Mouse (Mus musculus): ENCODE measurements at regions not wholly inside any gene's neighbourhood (a gene's known extent, or its start where the extent isn't known, plus 50 kb on each side); places are given as distances from the start of the nearest gene placed in this dataset.

DNA sequence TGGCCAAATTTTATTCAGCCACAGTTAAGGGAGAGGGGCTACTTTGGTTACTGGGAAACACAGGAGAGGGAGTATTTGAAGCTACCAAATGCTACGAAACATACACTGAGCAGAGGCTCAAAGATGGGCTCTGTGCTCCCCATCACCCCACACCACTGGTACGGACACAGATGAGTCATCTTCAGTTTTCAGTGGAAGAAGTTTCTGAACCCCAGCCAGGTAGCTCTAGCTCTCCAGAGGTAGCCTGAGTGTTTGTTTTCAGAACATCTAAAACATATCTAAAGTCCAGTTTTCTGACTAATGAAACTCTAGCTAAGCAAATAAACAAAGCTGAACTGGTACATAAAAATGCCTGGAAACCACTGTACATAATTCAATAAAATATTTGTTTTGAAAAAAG is 90.3 kb upstream of the Tac1 start:
- intact Hi-C loops (cut with DNase I) = no loop called here
- no peak for DNase-seq (ENCODE audit: low spot score in 2 of 2)

DNA sequence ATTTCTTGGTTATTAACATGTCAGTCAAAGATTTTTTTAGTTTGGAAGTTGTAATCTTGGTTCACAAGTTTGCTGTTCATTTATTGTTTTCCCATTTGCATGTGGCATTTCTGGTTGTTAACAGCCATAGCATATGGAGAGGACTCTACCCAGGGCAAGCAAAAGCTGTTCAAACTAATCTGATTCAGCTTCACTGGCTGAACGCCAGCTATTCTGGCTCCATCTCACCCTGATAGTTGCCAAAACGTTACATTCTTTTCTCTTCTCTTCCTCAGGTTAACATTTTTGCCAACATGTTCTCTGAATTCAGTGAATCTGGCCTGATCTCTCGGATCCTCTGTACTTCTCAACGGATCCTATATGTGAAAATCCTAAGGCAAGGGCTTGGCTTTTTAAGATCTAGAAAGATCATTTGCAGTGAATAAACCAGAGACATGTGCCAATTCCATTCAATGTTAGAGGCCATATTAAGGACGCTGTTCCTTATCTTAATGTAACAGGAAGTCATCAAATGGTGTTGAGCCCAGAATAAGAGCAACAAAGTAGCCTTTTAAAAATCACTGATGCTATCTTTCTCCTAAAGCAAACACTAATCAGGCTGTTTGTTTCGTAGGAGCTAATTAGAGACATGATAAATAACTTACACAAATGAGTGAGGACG is 82.2 kb upstream of the Tac1 start:
- DNase-seq (ENCODE audit: low spot score in 2 of 2) = no peak
- intact Hi-C loops (cut with DNase I) = no loop called here

DNA sequence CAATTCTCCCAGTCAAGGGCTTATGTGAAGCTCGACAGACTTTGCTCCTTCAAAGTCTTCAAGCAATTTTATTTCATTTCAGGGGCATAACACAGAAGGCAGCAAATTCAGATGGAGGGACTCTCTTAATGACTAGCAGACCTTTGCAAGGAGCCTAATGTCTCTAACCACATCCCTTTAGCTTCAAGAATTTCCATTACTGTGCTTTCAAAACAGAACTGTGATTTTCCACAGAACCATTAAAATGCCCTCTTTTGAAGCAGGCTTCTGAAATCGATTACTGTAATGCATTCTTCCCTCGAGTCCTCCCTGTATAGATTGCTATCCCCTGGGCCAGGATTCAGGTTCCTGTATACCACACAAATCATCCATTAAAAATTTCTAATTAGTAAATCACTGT is 80.9 kb upstream of the Tac1 start:
- no peak for DNase-seq (ENCODE audit: low spot score in 2 of 2)
- intact Hi-C loops (cut with DNase I) = no loop called here

DNA sequence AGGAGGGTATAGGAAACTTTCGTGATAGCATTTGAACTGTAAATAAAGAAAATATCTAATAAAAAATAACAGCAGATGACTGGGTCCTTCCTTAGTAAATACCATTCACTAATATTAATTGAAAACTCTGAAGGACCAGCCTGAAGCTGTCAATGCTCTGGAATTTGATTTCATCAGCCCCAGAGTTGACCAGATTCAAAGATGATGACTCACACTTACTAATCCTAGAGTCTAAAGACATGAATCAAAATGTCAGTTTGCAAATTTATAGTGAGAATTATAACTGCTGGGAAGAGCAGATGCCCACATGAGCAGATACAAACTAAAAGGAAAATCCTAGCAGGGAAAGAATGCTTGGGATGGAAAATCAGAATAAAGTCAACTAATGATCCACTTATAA is 77.8 kb upstream of the Tac1 start:
- intact Hi-C loops (cut with DNase I) = no loop called here
- no peak for DNase-seq (ENCODE audit: low spot score in 2 of 2)

DNA sequence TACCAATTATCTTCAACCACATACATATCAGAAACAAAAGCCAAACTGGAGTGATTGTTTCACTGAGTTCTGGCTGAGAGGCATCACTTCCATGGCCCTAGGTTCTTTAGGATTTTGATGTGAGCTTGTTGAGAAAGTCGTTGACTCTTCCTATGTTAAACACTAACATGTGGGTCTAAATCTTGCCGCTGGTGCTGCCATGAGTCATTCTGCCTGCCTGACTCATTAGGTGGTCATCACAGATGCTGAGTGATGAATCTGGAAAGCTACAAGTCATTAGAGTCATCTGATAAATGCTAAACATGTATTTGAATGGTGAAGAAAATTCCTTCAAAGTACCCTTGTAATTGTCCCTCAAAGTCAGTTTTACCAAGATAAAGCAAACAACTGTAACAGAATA is 60.4 kb upstream of the Tac1 start:
- DNase-seq (ENCODE audit: low spot score in 2 of 2) = no peak
- intact Hi-C loops (cut with DNase I) = no loop called here

DNA sequence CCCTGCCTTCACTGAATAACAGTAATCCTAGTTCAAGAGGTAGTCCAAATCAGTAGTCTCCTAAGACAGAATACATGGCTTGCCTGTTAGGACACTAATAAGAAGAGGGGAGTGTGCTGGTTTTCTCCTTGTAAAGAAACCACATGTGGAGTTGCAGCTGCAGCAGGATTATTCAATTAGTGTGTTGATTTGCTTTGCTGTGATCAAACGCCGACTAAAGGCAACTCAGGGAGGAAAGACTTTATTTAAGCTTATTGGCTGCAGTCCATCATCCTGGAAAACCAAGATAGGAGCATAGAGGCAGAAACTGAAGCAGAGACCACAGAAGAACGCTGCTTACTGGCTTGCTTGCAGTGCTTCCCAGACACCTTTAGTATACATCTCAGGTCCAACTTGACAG is 57.9 kb upstream of the Tac1 start:
- no peak for DNase-seq (ENCODE audit: low spot score in 2 of 2)
- intact Hi-C loops (cut with DNase I) = no loop called here

Measured in left cerebral cortex, postnatal 36 days (tissue).